Mouse (Mus musculus) layer of hippocampus, postnatal 10 days (tissue): Measurements from ENCODE around the gene Defb22. TPM values are rescaled to one million over a fixed set of nuclear protein-coding genes. Genes with fewer than 3 reads are reported as not detected.

Source experiments
- DNase-seq, 2 experiments: peaks; one replicate each; pipeline ENCODE4 v3.0.0; 2021; ENCODE audit warnings: low spot score in 2 of 2
- long read RNA-seq: library from polyadenylated mRNA; stranded (forward); transcript quantifications from one replicate; pipeline ENCODE4 v2.0.0, GENCODE M21; 2023
- total RNA-seq, 2 experiments: library from RNA; stranded (reverse); gene quantifications; 2 replicates each; pipeline ENCODE4 v1.2.3; 2021

Gene Defb22
- total RNA-seq = not detected
- long read RNA-seq = 0 reads

DNA sequence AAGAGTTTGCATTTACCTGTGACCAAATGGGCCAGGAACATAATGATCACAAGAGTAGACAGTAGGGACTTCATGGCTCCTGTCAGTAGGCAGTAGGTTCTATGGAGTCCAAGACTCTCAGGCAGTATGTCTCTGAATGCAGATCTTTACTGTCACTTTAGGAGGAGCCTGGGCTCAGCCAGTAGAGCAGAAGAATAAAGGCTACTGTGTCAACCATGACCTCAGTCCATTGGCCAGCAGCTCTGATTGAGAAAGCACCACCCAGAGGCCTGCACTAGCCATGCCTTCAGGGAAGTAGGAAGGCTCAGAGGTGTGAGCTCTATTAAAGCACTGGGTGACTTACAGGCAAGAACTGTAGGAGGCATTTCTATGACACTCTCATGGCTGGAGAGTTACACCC, at the start of gene Defb22:
TSS of gene Defb22 (minus strand) at position 101 of the 400 bp plus-strand sequence.
- no peak for DNase-seq

DNA sequence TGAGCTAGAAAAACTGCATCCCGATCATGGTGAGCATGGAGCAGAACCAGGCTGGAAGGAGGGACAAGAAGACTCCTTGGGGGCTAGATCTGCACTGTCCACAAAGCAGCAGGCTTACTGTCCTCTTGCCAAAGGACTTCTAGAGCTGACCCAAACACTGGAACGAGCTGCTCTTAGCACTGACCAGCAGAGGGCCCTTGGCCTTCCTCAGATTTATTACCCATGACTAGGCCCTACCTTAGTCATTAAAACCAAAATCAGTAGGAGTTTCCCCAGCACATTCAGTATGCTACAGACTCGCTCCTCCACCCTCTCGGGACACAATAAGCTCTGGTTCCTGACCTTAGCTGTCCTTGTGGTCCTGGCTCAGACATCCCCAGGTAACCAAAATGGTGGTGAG, 28.0 kb upstream of the Defb22 start, which contains the start of gene Defb28:
TSS of gene Defb28 (plus strand) at position 275 of the 400 bp plus-strand sequence.
- DNase-seq = no peak

DNA sequence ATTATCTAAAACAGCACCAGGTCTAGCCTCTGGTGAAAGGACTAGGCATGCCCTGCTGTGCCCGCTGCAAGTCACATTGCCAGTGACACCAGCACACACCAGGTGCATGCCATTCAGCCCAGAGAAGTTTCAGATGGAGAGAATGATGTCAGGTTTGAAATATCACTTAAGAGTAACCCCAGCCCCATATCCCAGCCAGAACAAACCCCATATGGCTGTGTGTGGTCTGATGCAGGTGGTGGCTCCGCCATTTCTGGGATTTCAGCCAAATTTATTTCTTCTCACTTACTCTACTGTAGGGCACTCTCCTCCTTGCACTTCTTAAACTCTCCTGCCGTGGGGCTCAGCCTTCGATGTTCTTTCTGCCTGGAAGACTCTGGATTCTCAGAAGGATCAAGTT, 26.1 kb upstream of the Defb22 start:
- DNase-seq = no peak

- no peak for DNase-seq
Observed at GRCm38 (mm10) chr2:152511592-152511991, 21.7 kb upstream of the Defb22 start, which contains the start of gene Defb26. Gene Defb26 (minus strand): TSS chr2:152511692.

- no peak for DNase-seq
Observed at GRCm38 (mm10) chr2:152503950-152504349, 14.0 kb upstream of the Defb22 start.

GRCm38 (mm10) chr2:152500863-152501229, 10.9 kb upstream of the Defb22 start:
- DNase-seq = no peak

DNA sequence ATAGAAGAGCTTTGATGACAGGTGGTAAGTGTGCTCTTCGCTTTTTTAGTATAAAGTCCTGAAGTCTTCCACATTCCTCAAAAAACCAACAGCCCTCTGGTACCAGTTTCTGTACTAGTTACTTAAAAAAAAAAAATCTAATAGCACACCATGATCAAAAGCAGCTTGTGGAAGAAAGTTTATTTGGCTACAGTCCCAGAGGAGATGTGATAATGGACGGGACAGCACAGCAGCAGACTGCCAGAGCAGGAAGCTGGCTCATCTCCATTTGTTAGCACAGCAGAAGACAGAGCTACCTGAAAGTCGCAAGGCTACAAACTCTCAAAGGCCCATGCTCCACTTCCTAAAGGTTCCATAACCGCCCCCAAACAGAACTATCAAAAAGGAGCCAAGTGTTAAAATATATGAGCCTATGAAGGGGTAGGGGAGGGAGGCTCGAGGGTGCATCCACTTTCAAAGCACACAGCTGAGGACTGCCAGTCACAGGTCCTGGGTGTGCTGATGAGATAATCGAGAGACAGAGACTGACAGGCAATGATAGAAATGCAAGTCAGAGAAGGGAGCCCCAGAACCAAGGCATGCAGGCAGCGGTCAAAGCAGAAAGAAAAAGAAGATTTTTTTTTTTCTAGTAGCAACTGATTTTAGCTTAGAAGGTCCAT, 10.4 kb upstream of the Defb22 start:
- DNase-seq = no peak

DNA sequence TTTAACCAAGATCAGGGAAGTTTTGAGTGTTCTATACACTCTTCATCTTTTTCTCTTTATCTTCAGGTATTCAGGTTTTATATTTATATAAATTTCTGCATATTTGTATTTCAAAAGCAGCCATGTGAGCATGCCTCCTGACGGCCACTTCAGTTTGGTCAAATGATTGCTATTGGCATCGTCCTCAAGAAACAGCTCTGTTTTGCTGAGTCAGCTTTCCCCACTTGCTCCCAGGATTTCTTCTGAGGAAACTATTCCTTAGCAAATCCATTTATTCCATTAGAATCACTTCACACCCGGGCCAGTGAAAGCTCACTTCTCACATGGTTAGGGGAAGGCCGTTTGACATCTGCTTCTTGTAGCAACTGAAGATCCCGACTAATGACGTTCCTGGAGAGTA, 8.1 kb upstream of the Defb22 start:
- no peak for DNase-seq

DNA sequence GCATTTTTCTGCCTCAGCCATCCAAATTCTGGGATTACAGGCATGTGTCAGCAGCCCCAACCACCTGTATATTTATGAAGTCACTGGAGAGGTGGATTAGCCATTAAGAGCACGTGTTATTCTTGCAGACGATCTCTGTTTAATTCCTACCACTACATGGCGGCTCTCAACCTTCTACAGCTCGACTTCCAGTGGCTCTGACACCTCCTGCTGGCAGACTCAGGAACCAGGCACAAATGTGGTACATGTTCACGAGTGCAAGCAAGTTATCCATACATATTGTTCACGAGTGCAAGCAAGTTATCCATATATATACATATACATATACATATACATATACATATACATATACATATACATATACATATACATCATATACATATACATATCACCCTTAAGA, 3.2 kb upstream of the Defb22 start:
- no peak for DNase-seq

DNA sequence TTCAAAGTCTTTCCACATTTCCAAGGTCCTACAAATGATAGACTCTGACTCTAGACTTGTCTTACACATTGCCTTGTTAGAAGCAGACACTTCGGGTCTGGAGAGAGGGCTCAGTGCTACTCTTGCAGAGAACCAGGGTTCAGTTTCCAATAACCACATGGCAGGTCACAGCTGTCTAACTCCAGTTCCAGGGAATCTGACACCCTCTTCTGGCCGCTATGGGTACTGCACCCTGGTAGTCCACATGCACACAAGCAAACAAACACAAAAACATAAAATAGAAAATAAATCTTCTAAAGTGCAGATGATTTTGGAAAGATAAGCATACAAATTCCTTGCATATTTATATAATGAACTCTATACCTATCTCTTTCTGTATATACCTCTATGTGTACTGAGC, 2.9 kb downstream of the Defb22 start:
- DNase-seq = peak in 1 of 2 experiments; percentile 8

GRCm38 (mm10) chr2:152481726-152482125, 8.2 kb downstream of the Defb22 start:
- DNase-seq = no peak

DNA sequence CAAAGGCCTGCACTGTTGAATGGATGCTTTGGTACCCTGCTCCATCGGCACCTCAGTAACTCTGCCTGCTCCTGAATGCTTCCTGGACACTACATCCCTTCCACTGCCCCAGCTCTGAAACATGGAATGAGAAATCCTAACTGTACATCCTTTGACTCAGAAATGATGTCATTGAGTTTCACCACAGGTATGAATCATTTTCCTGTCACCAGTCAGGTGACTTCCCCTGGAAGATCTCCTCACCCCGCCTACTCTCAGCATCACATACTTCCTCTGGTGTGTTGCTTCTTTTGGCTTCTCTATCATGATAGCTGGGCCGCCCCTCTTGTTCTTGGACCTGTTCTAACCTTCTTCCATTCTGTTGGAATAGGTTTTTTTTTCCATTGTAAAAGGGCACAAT, 9.1 kb downstream of the Defb22 start:
- no peak for DNase-seq

GRCm38 (mm10) chr2:152476763-152477162, 13.2 kb downstream of the Defb22 start, which contains the start of gene Defb20:
Gene Defb20 (plus strand): TSS chr2:152477063.
- DNase-seq = no peak

DNA sequence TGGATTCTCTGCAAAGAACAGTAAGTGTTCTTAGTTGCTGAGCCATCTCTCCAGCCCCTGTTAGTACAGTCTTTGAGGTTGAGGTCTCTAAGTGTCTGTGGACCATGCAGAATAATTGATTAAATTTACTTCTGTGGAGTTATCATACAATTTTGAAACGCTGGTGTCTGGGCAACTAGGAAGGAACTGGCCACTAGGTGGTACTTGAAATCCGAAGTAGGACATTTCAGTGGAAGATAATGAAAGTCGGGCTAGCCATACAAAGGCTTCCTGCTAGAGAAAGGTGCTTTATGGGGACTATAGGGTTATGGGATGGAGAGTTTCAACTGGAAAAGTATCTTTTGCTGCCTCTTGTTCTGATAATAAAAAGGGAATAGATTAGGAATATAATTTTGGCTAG, 17.5 kb downstream of the Defb22 start:
- DNase-seq = no peak

GRCm38 (mm10) chr2:152470973-152471372, 19.0 kb downstream of the Defb22 start:
- peak; percentile 63 to 74 for DNase-seq

DNA sequence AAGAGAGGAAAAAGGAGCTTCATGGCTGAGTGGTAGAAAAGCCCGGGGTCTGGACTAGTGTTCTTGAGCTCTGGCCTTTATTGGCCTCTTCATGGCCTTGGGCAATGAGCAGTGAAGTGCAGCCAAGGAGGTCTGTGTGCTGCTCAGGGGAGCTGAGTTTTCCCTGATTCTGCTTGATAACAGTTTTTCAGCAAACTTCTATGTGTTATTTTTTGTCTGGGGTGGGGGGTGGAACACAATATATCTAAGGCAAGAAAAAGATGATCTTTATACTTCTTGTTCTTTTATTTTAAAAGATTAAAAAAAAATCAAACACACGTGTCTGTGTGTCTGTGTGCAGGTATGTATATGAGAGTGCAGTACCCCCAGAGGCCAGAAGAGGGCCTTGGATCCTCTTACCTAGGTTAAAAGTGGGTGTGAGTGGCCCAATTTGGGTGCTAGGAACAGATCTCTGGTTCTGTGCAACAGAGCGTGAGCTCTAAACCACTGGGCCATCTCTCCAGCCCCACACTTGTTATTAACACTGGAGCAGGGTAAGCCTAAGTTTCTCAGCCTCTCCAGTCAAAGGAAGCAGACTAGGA, 25.3 kb downstream of the Defb22 start, which contains the start of gene Defb23:
TSS of gene Defb23 (minus strand) at position 51 of the 581 bp plus-strand sequence.
- DNase-seq = no peak

GRCm38 (mm10) chr2:152459241-152459640, 30.7 kb downstream of the Defb22 start:
- DNase-seq = no peak

DNA sequence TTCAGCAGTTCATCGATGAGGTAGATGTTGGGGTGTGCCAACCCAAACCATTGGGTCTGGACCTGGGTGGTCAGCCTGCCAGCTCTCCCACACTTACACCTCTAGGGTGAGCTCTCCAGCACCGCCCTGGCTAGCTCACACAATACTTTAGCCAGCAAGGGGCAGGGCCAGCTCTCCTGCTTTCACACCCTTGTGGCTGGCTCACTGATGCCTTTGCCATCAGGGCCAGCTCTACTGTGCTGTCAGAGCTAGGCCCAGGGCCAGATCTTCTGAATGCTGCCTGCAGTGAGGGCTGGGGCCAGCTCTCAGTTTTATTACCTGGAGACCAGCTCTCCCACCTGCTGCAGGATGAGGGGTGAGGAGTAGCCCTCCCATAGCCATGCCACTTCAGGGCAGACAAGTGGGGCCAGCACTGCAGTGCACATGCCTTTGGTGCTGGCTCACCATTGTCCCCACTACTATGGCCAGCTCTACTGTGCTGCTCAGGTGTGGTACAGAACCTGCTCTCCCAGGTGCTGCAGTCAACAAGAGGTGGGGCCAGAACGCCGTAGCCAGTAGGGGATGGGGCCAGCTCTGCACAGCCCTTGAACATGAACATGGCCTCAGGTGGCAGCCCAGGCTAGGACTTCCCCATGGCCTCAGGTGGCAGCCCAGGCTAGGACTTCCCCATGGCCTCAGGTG, 37.7 kb downstream of the Defb22 start:
- DNase-seq = no peak

DNA sequence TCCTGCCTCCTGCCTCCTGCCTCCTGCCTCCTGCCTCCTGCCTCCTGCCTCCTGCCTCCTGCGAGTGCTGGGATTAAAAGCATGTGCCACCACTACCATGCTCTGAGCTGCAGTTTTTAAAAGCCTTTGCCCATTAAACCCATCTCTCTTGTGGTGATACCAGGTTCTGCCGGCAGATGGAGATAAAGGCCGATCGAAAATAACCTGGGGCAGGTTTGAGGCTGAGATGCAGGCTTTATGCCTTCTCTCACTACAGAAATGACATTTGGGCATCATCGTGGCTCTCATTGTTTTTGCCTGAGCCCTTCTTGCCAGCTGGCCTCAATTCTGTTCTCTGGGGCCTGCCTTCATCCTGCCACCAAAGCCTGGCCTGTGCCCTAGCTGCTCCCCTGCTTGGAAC, 39.7 kb downstream of the Defb22 start:
- DNase-seq = peak; percentile 82 to 84

DNA sequence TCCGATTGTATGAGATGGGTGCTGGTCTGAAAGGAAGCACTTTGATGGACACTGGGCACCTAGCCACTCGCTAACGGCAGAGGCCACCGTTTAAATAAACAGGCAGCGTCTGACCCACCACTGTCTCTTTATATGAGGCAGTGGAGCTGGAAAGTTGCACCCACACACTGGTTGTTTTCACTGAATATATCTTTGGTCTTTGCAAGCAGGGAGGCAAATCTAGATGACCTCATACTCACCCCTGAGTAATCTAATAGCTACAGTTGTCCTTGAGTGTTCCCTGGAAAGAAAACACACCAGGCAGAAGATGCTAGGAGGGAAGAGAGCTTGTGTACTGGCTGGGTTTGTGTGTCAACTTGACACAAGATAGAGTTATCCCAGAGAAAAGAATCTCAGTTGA, 42.5 kb downstream of the Defb22 start:
- DNase-seq = no peak

- no peak for DNase-seq
Observed at GRCm38 (mm10) chr2:152446642-152447041, 43.3 kb downstream of the Defb22 start.

DNA sequence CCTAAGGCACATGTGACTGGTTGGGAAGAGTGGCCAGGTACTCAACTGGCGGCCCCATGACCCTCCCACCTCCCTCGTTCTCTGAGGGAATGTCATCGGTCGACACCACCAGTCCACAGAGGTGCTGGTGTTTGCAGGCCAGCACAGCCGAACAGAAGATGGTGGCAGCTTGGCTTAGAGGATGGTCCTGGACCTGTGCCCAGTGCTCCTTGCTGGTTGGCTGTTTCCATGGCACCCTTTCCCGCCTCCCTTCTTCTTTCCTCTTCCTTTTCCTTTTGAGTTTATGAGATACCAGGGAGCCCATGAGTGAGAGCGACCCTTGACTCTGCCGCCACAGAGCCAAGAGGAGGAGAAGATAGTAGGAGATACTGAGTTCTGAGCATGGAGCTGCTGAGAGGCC, 46.7 kb downstream of the Defb22 start:
- DNase-seq = peak; percentile 45 to 60
